1 mouse cellular context compared by ENCODE assay signal in the genomic region with DNA sequence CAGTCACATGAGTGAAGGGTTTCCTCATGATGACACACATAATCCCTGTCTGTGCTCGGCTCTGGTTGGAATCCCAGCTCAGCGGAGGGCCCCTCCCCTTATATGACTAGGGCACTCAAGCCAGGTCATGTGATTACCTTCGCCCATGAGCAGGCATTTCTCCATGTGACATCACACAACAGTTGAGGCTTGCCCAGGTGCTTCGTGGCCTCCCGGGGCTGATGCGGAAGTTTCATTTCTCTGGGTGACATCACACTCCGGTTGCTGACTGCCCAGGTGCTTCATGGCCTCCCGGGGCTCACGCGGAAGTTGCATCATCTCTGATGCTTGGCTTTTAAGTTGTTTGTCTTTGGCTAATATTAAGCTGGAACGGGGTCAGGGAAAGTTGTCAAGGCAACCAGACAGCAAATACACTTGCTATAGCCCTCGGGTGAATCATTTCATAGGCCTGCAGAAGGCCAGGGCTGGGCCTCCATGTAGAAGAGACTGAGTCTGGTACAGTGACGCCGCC.
TF ChIP-seq lines count a peak whose summit lies in the region.

No protein-coding gene starts in this region.

TF ChIP-seq in myocyte, 11 proteins besides CTCF, POLR2A, EP300 and RAD21:
- peak in 1 of 3 experiments; percentile 23 for TF ChIP-seq MYOG (IDR thresholded peaks at IDR 0.05; ENCODE audit: control insufficient read depth in 1 of 3, insufficient read depth in 1 of 3, insufficient read length in 2 of 3, low read depth in 2 of 3)
- TF ChIP-seq POLR2AphosphoS2 (IDR thresholded peaks at IDR 0.05; ENCODE audit: insufficient read length, low read depth), result no peak
- no peak for TF ChIP-seq TCF3 (IDR thresholded peaks at IDR 0.05; ENCODE audit: insufficient read length, low read depth)
- TF ChIP-seq CEBPB (IDR thresholded peaks at IDR 0.05; ENCODE audit: insufficient read depth, poor library complexity, severe bottlenecking), result peak; percentile 91
- TF ChIP-seq USF1 (IDR thresholded peaks at IDR 0.05; ENCODE audit: low read depth), result peak; percentile 82
- peak in 1 of 3 experiments; percentile 27 for TF ChIP-seq MYOD1 (IDR thresholded peaks at IDR 0.05; ENCODE audit: control insufficient read depth in 1 of 3, insufficient read length in 2 of 3, low read depth in 2 of 3)
- no peak for TF ChIP-seq REST (IDR thresholded peaks at IDR 0.05; ENCODE audit: insufficient read depth, insufficient read length)
